Mouse (Mus musculus): ENCODE measurements around the gene Bsg.
A peak's percentile ranks its signal among the peaks of the same experiment; 100 is the strongest.

DNA sequence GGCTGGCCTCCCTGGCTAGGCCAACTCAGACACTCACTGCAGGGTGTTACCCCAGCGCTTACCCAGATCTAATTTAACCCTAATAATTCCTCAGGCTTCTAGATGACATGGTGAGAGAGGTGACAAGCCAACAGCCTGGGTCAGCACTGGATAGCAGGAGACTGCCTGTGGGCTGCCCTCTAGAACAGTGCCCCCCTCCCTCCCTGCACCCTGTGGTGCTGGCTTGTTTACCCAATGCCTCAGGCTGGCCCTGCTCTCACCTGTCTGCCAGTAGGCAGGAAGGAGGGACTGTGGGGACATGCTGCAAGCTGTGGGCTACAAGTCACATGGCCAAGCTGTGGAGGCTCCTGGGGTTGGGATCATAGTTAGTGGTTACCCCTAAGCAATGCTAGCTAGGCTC lies 2.9 kb downstream of the Bsg start:
- peak in 1 of 3 experiments; percentile 89 for TF ChIP-seq MYOG (IDR thresholded peaks at IDR 0.05; ENCODE audit: control insufficient read depth in 1 of 3, insufficient read depth in 1 of 3, insufficient read length in 2 of 3, low read depth in 2 of 3)
- TF ChIP-seq MAX (IDR thresholded peaks at IDR 0.05; ENCODE audit: low read depth) = no peak
- no peak for TF ChIP-seq TCF12 (IDR thresholded peaks at IDR 0.05; ENCODE audit: insufficient read depth, poor library complexity, severe bottlenecking)
- no peak for TF ChIP-seq POLR2A (IDR thresholded peaks at IDR 0.05; ENCODE audit: insufficient read length, low read depth)
- no peak for TF ChIP-seq USF1 (IDR thresholded peaks at IDR 0.05; ENCODE audit: low read depth)
- TF ChIP-seq SRF (IDR thresholded peaks at IDR 0.05; ENCODE audit: control insufficient read depth, insufficient read length, low read depth) = no peak
- no peak for TF ChIP-seq POLR2AphosphoS2 (IDR thresholded peaks at IDR 0.05; ENCODE audit: insufficient read length, low read depth)
